Mouse (Mus musculus) ZHBTc4 (cell line): ENCODE data around the gene Nabp2.

Source experiments
- DNase-seq: peaks from one replicate; pipeline ENCODE4 v3.0.0-alpha.2; 2011; ENCODE audit warnings: low read depth, low spot score

Gene Nabp2

DNA sequence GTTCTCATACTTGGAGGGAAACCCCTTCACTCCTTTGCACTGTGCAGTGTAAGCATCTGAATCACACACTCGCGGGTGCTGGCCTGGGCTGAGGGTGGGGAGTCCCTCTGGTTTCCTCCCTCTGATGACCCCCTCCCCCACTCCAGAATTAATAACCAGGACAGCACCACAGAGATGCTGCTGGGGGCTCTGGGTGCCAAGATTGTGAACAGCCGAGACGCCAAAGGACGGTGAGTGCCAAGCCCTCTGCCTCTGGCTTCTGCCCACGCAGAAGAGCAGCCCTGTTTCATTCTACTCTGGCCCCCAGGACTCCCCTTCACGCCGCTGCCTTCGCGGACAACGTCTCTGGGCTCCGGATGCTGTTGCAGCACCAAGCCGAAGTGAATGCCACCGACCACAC lies 22.4 kb downstream of the Nabp2 start:
- DNase-seq = no peak

DNA sequence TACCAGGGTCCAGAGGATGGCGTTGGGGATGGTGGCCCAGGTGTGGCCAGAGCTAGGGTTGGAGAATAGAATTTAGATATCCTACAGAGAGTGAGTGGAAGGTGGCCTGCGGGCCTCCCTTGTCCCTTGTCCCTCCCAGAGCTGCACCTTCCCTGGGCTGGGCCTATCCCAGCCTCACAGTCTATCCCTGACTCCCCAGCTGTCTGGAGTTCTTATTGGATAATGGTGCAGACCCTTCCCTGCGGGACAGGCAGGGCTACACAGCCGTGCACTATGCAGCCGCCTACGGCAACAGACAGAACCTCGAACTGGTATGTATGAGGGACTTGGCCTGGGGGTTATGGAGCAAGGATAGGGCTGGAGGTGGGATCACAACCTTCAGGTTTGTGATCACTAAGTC lies 25.4 kb downstream of the Nabp2 start:
- DNase-seq = no peak

DNA sequence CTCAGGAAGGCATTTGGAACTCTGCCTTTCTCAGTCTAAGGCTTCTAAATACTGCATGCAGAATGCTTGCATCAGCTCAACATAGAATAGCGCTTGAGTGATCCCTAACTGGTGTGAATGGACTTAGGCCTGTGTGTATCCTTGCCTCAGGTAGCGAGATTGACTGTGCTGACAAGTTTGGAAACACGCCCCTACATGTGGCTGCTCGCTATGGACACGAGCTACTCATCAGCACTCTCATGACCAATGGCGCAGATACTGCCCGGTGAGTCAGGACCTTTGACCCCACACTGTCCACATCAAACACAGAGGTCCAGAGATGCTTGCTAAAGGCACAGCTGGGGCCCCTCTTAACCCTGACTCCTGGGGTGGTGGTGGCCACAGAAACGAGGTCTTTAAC lies 28.8 kb downstream of the Nabp2 start:
- DNase-seq = no peak

DNA sequence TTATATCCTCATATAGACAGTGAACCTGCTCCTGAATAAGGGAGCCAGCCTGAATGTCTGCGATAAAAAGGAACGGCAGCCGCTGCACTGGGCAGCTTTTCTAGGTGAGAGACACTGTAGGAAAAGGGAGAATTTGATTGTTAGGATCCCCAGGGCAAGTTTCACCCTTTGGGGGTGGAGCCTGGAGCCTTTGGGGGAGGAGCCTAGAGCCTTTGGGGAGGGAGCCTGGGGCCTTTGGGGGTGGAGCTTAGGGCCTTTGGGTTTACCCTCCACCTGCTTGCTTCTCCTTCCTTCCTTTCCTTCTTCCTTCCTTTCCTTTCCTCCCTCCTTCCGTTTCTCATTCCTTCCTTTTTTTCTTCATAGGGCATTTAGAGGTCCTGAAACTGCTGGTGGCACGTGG lies 30.7 kb downstream of the Nabp2 start:
- peak; percentile 86 for DNase-seq

DNA sequence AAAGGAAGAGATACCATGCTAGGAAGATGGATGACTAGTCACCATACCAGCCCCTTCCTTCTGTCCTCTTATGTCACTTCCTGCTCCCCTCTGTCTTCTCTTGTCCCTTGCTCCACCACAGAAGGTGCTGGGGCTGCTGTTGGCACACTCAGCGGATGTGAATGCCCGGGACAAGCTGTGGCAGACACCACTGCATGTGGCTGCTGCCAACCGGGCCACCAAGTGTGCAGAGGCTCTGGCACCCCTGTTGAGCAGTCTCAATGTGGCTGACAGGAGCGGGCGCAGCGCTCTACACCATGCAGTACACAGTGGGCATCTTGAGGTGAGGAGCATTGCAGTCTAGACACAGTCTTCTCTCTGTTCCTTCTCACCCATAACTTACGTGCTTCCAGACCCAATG lies 32.0 kb downstream of the Nabp2 start:
- DNase-seq = no peak

DNA sequence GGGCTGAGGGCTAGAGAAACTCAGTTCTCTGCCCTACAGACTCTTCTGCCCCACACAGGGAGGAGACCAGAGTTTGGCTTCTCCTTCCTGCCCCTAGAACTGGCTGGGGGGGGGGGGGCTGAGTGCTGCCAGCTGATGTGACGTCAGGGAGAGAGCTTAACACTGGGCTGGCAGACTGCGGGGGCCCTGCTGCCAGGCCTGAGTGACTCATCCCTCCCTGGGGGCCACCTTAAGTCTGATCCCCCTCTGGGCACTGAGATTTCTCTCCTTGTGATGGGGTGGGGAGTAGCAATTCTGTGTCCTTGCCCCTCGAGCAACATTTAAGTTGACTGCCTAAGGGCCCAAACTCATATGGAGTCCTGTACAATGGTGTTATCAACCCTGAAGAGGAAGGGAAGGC lies 32.8 kb downstream of the Nabp2 start:
- DNase-seq = no peak

DNA sequence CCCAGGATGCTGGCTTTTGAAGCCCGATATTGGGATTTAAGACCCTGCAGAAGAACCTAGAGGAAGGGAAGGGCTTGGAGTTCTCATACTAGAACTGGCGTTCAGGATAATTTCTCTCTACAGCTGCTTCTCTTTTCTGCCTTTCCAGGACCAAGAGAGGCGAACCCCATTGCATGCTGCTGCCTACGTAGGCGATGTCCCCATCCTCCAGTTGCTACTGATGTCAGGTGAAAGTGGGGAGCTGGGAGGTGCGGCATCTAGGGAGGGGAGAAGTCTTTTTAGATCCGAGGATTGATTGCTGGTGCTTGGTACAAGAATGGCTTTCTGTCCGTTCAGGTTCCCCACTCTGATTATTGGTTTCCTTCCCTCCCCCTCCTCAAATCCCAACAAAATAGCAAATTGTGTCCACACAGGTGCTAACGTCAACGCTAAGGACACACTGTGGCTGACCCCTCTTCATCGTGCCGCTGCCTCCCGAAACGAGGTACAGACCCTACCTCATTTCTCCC lies 33.3 kb downstream of the Nabp2 start:
- DNase-seq = no peak

DNA sequence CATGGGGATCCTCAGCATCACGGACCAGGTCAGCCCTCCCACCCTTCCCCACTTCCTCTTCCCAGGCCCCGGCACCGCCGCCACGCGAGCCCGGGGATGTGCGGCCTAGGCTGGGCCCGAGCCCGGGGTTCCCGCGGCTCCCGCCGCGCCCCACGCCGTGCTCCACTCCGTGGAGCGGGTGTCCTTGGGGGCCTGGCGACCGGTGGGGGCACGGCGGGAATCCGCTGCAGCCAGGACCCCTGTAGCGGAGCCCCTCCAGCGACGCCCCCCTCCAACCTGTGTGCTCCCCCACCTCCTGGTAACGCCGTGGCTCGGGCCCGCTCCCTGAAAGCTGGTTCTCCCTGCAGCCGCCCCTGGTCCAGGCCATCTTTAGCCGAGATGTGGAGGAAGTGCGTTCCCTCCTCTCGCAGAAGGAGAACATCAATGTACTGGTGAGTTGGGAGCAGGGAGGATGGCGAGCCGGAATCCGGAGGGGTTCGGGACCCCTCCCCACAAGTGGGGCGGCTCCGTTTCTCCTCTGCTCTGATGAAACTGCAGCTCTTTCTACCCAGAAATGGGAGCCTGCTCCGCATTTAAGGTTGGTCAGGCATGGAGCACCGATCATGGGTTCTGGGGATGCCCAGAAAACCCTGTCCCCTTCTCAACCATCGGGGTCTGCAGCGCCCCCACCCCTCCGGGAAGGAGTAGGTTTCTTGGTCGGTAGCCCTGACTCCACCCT lies 33.9 kb downstream of the Nabp2 start:
- DNase-seq = peak; percentile 61

DNA sequence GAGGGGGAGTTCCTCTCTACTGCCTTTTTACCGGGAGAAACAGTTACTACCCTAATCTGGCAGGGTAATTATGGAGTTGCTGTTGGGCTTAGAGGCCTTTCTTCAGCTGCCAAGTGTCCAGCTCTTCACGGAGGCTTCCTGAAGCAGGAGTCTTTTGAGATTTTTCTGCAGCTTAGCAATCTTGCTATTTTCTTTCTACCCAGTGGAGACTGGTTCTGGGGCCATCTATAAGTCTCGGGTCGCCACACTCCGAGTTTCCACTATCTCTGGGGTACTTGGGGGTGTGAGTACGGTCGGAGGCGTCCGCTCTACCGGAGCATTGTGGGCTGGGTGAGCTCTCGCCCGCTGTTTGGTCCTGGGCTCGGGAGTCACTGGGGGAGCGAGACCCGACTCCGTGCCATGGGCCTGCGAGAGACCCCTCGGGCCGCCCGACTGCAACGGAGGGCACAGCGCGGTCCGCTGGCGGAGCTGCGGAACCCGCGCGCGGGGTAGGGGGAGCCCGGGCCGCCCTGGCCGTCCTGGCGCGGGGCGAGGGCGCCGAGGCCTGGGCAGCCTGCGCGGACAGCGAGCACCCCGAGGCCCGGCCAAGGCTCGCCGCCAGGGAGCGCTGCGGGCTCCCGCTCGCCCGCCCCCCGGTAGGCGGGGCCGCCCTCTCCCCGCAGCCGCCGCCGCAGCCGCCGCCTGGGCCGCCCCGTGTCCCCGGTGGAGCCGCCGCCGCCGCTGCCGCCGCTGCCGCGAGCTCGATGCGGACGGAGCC lies 34.7 kb downstream of the Nabp2 start, which contains the start of gene Ankrd52:
Ankrd52 (plus strand) TSS at position 661 of the 757 bp plus-strand sequence.
- DNase-seq = peak; percentile 77

DNA sequence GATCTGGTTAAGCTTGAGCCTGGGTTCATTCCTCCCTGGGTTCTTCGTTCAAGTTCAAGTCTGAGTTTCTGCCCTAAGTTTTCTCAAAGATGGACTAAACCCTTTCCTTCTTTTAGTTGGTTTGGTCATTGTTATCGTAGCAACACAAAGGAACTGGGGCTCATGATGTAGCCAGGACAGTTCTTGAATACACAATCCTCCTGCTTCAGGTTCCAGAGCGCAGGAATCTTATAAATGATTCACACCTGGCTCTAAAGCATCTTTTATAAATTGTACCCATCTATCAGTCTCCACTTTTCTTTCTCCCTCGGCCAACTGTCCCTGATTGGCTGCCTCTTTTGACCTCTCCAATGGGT lies 35.2 kb downstream of the Nabp2 start:
- no peak for DNase-seq

DNA sequence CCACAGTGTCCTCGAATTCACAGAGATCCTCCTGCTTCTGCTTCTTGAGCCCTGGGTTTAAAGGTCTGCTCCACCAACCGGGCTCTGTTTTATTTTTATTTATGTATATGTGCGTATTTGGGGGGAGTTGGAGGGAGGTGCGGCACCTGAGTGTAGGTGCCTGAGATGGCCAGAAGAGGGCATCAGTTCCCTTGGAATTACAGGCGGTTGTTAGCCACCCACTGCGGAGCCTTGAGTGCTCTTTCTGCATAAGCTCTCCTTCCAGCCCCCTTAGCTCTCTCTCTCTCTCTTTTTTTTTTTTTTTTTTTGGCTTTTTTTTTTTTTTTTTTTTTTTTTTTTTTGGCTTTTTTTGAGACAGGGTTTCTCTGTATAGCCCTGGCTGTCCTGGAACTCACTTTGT lies 36.9 kb downstream of the Nabp2 start:
- peak; percentile 91 for DNase-seq

DNA sequence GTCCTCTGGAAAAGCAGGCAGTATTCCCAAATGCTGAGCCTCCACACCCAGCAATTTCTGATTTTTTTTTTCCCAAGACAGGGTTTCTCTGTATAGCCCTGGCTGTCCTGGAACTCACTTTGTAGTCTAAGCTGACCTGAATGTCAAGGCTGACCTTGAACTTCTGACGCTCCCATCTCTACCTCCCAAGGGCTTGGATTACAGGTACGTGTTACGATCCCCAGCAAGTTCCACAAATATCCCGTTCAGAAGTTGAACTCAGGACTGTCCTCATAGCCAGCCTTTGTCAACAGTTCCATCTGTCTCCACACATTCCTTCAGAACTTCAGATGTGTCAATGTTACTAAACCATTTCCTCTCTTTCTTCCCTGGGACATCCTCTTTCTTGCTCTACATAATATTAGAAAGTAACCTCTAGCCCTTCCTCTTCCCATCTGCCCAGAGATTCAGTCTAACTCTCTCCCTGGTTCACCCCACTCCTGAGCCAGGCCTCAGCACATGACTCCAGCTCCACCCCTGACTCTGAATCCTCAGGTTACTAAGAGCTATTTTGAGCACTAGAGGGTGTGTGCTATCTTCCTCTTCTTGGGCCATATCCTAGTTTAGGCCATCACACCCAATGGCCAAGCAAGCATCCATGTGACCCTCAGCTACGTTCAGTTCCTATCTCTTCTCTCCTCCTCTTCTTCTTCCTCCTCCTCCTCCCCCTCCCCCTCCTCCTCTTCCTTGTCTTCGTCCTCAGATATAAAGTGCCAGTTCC lies 38.1 kb downstream of the Nabp2 start:
- peak; percentile 57 for DNase-seq

DNA sequence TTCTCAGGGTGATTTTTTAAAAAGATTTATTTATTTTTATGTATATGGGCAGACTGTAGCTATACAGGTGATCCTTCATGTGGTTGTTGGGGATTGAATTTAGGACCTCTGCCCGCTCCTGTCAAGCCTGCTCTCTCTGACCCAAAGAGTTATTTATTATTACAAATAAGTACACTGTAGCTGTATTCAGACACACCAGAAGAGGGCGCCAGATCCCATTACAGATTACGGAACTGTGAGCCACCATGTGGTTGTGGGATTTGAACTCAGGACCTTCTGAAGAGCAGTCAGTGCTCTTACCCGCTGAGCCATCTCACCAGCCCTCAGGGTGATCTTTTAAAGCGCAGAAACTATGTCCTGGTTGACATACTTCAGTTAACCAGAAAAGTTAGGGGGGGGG lies 39.1 kb downstream of the Nabp2 start:
- no peak for DNase-seq

DNA sequence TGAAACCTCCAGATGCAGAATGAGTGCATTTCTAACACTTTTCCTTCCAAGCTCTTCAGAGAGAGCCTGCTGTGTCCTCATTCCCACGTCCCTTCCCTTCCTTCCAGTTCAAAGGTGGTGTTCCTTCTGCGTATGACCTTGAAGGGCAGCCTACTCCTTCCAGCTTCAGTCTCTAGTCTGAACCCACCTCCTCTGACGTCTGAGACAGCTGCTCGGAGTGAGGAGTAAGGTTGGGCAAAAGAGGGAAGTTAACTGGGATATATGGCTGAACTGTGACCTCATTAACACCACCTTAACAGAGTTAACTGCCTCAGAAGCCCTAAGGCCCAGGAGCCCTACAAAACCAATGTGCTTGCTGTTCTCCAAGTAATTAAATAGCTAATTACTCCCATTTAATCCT lies 40.7 kb downstream of the Nabp2 start:
- peak; percentile 83 for DNase-seq

DNA sequence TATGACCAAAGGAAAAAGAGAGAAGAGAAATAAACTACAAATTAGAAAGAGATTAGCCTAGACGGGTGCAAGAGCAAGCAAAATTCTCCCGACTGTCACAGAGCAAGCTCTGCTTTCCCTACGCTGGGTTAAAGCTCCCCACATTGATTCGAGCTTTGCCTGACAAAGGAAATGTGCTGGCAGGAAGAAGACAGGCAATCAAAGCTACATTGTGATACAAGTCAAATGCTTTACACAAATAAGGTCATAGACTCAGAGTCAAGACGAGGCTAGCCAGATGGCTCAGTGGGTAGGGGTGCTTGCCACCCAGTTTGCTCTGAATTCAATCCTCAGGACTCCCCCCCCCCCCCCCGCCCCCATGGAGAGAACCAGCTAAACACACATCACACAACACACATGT lies 41.3 kb downstream of the Nabp2 start:
- DNase-seq = peak; percentile 83

DNA sequence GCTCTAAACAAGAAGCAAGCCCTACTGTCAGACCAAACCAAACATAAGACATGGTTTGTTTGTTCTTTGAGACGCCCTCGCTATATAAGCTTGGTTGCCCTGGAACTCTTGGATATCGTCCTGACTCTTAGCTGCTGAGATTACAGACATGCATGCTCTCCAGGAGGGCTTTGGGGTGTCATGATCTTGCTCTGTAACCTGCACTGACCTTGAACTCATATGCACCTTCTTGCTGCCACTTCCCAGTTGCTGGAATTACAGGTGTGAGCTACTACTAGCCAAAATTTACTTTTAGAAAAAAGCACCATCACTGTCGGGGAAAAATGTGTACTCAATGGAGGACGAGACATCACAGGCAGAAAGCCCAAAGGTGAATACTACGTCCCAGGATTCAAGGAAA lies 41.7 kb downstream of the Nabp2 start:
- DNase-seq = peak; percentile 18

DNA sequence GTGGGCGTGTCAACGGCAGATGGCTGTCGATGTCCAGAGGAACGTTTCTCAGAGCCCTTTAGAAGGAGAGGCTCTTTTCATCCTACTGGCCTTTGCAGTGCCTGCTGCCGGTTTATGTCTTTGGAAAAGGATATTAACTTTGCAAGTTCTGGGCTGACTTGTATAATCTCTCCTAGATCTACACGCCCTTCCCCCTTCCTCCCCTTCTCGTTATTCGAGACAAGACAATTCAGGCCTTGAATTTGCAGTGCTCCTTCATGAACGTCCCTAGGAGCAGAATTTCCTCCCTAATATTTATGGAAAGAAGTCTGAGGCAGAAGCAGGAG lies 42.1 kb downstream of the Nabp2 start:
- DNase-seq = no peak

DNA sequence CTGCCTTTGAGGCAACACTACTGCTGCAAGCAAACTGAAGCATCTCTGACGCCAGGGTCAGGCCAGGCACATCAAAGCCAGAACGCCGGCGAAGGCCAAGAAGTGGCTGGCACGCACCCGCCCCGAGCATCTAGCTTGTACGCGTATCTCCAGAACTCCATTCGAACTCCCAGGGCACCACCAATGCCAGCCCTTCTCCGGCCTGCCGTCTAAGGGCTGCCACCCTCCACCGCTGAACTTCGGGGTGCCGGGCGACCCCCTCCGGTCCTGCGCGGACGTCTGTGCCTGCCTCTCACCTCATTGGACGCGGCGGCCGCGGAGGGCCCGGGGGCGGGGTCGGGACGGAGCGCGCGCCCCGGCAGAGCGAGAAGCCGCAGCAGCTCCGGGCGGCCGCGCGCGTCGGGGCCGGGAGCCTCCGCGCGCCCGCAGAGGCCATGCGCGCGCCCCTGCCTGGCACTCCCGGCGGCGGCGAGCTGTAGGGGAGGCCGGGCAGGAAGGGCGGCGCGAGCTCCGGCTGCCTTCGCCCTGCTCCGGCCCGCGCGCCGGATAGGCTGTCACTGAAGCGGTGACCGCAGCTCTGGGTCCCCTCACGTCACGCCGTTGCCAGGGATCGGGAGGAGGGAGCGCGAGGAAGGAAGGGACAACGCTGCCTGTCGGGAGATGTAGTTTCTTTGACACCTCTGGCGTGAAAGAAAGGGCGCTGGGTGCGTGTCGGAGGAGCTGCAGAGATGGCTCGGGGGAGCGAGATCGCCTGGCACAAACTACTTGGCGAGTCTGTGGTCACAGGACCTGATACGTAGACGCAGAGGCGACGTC lies 42.7 kb downstream of the Nabp2 start, which contains the start of gene Coq10a:
Coq10a (minus strand) TSS at position 596 of the 816 bp plus-strand sequence.
- peak; percentile 95 for DNase-seq

DNA sequence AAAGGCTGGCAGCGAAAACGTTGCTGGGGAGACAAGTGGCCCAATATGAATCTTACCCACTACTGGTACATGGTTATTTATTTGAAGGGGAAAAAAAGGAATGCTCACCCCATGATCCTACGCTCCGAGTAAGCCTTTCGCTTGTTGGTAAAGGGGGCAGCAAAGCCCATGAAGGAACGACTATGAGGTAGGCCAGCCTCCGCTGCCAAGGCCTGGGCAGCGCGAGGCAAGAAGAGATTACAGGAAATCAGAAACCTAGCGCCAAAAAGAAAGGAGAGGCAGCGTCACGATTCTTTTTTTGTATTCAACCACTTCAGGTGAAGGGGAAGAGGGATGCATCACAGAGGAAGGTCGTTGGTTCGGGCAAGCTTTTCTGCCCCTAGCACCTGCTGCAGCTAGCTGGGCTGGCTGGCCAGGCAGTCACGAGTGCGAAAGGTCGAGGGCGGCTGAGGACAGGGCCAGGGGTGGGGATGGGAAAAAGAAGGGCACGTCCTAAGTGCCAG lies 43.3 kb downstream of the Nabp2 start:
- no peak for DNase-seq

DNA sequence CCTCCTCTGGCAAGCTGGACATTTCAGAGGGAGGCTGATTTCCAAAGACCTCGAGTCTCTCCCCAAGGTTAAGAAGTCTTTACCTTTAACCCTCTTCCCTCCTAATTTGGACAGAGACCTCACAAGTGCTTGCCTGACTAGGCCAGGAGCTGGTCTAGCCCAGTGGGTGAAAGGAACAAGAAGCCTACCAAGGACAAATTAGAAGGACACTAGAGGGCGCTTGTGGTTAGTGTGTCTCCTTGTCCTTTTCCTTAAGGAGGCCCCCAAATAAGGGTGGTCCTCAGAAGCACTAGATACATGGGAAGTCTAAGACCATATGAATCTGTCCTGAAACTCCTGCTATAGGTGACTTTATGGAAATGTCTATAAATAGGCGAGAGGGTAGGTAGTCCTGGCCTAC lies 48.7 kb downstream of the Nabp2 start:
- DNase-seq = peak; percentile 43

DNA sequence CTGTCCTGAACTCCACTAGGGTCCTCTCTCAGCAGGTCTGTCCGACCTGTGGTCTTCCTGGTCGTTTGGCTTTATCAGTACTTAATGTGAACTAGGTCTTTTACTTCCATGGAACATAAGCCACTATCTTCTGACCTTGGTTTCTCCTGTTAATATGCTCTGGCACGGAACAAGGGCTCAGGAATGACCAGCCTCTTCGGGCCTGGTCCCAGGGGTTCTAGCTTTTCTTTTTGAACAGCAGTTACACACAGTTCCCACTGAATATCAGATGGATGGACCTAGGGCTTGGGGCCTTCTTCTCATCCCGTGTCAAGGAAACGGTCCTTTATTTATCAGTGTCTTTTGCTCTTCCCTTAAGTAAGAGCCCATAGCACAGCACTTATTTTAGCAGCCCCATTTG lies 49.5 kb downstream of the Nabp2 start:
- DNase-seq = no peak
